In the genomic region with DNA sequence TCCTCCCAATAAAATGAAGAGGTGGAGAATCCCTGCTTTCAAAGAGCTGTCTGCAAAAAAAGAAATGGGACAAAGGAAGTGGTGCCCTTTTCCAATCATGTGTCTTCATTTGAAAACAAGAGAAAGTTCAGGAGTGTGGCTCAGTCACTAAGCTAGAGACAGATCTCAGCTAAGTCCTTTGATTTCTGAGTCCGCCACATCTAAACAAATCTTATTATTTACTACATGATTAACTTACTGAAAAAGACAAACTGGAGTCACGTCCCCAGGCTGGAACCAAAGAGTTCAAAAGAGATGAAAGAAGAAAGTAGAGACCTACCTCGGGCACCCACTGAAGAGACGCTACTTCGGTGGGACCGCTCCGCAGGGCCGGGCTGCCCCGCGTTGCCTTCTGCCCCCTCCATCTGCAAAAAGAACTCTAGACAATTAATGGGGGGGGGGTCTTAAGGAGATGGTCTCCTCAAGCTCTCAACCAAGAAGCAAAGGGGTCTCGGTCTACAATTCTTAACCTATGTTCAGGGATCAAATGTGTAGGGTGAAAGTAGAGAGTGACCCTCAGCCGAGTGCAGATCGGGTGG, we compare ENCODE assay signal across 8 mouse cellular contexts. TPM values are rescaled to one million over a fixed set of nuclear protein-coding genes. Genes with fewer than 3 reads are reported as not detected.
A peak's percentile ranks its signal among the peaks of the same experiment; 100 is the strongest.
DNase-seq lines count a peak whose midpoint lies in the region; ATAC-seq and TF ChIP-seq lines count a peak whose summit lies in the region.

No protein-coding gene starts in this region.

- H3K27ac ChIP-seq in heart, embryonic 10.5 days = peak overlapping the region; percentile 93
- H3K27ac ChIP-seq in CH12.LX (ENCODE audit: insufficient read depth, low read depth) = 0 out of 2 replicates have a peak overlapping the region, but pooled peaks have one; percentile 2
- H3K27ac ChIP-seq in forebrain, postnatal 0 days (ENCODE audit: low read depth, low read length) = no peak overlapping the region
- peak overlapping the region; percentile 41; the same call in 1 of the 2 replicates for H3K27ac ChIP-seq in liver, postnatal 0 days (ENCODE audit: low read depth)

- ATAC-seq in forebrain, postnatal 0 days = no peak
- no peak for ATAC-seq in liver, postnatal 0 days

- dilution Hi-C loops in CH12.LX (cut with MboI; ENCODE audit: extremely low pct_ligation_motif_present, extremely low pct_unique_long_range_greater_than_20kb, low sequenced_read_pairs) = no loop called here

- H3K36me3 ChIP-seq in heart, embryonic 10.5 days = peaks cover 22% of the 10 kb centered on the region
- peaks cover 31 to 41% of the 10 kb centered on the region in 2 experiments for H3K36me3 ChIP-seq in CH12.LX (replicated peaks in 1 of 2; ENCODE audit: control insufficient read depth in 1 of 2, insufficient read depth in 1 of 2, low read length in 1 of 2)
- 0 out of 2 replicates have a peak, but pooled peaks cover 1% of the 10 kb centered on the region for H3K36me3 ChIP-seq in forebrain, postnatal 0 days (ENCODE audit: insufficient read depth)
- H3K36me3 ChIP-seq in liver, postnatal 0 days (replicated peaks; ENCODE audit: insufficient read depth, low read length) = peaks cover 15% of the 10 kb centered on the region

- in situ Hi-C loops in CH12.LX (cut with MboI; ENCODE audit: low pct_ligation_motif_present, low pct_unique_long_range_greater_than_20kb, low sequenced_read_pairs) = no loop called here

- TF ChIP-seq EP300 in CH12.LX (IDR thresholded peaks at IDR 0.05; ENCODE audit: low read length) = no peak
- TF ChIP-seq EP300 in liver, postnatal 0 days (IDR thresholded peaks at IDR 0.05; ENCODE audit: low read depth) = no peak

- H3K9ac ChIP-seq in CH12.LX (ENCODE audit: insufficient read depth, low read depth) = peak overlapping the region; percentile 93
- H3K9ac ChIP-seq in forebrain, postnatal 0 days = peak overlapping the region; percentile 63
- peak overlapping the region; percentile 87 for H3K9ac ChIP-seq in liver, postnatal 0 days (replicated peaks)

- peaks cover 64% of the 10 kb centered on the region for H3K4me1 ChIP-seq in heart, embryonic 10.5 days
- H3K4me1 ChIP-seq in CH12.LX (ENCODE audit: control insufficient read depth in 1 of 2, insufficient read depth in 2 of 2) = peaks cover 22 to 56% of the 10 kb centered on the region in 2 experiments
- H3K4me1 ChIP-seq in forebrain, postnatal 0 days (ENCODE audit: insufficient read depth) = peaks cover 12% of the 10 kb centered on the region; the same call in 1 of the 2 replicates
- H3K4me1 ChIP-seq in liver, postnatal 0 days (ENCODE audit: insufficient read depth) = peaks cover 64% of the 10 kb centered on the region

- no peak for TF ChIP-seq RAD21 in CH12.LX (IDR thresholded peaks at IDR 0.05; ENCODE audit: low read depth, low read length)

- no peaks in the 10 kb centered on the region for H3K9me3 ChIP-seq in heart, embryonic 10.5 days
- H3K9me3 ChIP-seq in CH12.LX (replicated peaks; ENCODE audit: low read length) = no peaks in the 10 kb centered on the region
- H3K9me3 ChIP-seq in forebrain, postnatal 0 days (ENCODE audit: low read length) = no peaks in the 10 kb centered on the region
- H3K9me3 ChIP-seq in liver, postnatal 0 days (ENCODE audit: low read length) = no peaks in the 10 kb centered on the region

- DNase-seq in heart, embryonic 10.5 days (ENCODE audit: low spot score) = no peak
- no peak for DNase-seq in heart, adult 18-20 months
- DNase-seq in CH12.LX (ENCODE audit: extremely low read depth) = no peak
- no peak for DNase-seq in forebrain, postnatal 0 days
- no peak for DNase-seq in liver, postnatal 0 days
- no peak for DNase-seq in embryo, embryonic 9.5 days (ENCODE audit: extremely low spot score)
- DNase-seq in yolk sac, embryonic 10.5 days (ENCODE audit: low spot score) = no peak
- DNase-seq in embryo, embryonic 10 days (ENCODE audit: low spot score) = no peak

- 12% methylated on average over 13 of the region's 13 CpGs for WGBS in heart, embryonic 10.5 days
- 5% methylated on average over 13 of the region's 13 CpGs for WGBS in forebrain, postnatal 0 days
- 9% methylated on average over 13 of the region's 13 CpGs for WGBS in liver, postnatal 0 days (ENCODE audit: insufficient replicate concordance)

- H3K79me2 ChIP-seq in CH12.LX (replicated peaks; ENCODE audit: control insufficient read depth, extremely low read depth, insufficient read depth, poor library complexity, severe bottlenecking) = peaks cover 4% of the 10 kb centered on the region; the same call in 1 of the 2 replicates

- TF ChIP-seq CTCF in CH12.LX (conservative IDR thresholded peaks at IDR 0.05 in 1 of 2, IDR thresholded peaks at IDR 0.05 in 1 of 2; ENCODE audit: low read depth in 2 of 2, low read length in 2 of 2) = no peak
- TF ChIP-seq CTCF in forebrain, postnatal 0 days (IDR thresholded peaks at IDR 0.05; ENCODE audit: low read depth) = no peak
- TF ChIP-seq CTCF in liver, postnatal 0 days (IDR thresholded peaks at IDR 0.05; ENCODE audit: low read depth) = no peak

- H3K4me2 ChIP-seq in CH12.LX (ENCODE audit: insufficient read depth, low read depth, poor library complexity, severe bottlenecking) = peak overlapping the region; percentile 88
- peak overlapping the region; percentile 84 for H3K4me2 ChIP-seq in forebrain, postnatal 0 days (ENCODE audit: low read depth)
- H3K4me2 ChIP-seq in liver, postnatal 0 days (ENCODE audit: low read depth, low read length) = peak overlapping the region; percentile 94

- H3K27me3 ChIP-seq in heart, embryonic 10.5 days (ENCODE audit: insufficient read depth, poor library complexity, severe bottlenecking) = no peaks in the 10 kb centered on the region
- no peaks in the 10 kb centered on the region for H3K27me3 ChIP-seq in CH12.LX (replicated peaks)
- H3K27me3 ChIP-seq in forebrain, postnatal 0 days (ENCODE audit: insufficient read depth, low read length) = no peaks in the 10 kb centered on the region
- H3K27me3 ChIP-seq in liver, postnatal 0 days (ENCODE audit: insufficient read depth, low read length) = no peaks in the 10 kb centered on the region

- no peak for TF ChIP-seq POLR2A in CH12.LX (IDR thresholded peaks at IDR 0.05; ENCODE audit: low read depth, low read length)

- peak overlapping the region; percentile 80 for H3K4me3 ChIP-seq in heart, embryonic 10.5 days
- peak overlapping the region; percentile 85 to 93 (median 90) for H3K4me3 ChIP-seq in CH12.LX (replicated peaks in 1 of 3; ENCODE audit: low read depth in 2 of 3, low read length in 2 of 3, poor library complexity in 1 of 3)
- H3K4me3 ChIP-seq in forebrain, postnatal 0 days (ENCODE audit: low read depth, low read length) = peak overlapping the region; percentile 67
- peak overlapping the region; percentile 89 for H3K4me3 ChIP-seq in liver, postnatal 0 days (ENCODE audit: low read depth, low read length)

TF ChIP-seq in CH12.LX, 34 proteins besides CTCF, POLR2A, EP300 and RAD21 (continues in another document):
- TF ChIP-seq CHD1 (IDR thresholded peaks at IDR 0.05; ENCODE audit: low read depth, low read length) = 0 out of 2 replicates have a peak, but pooled peaks have one; percentile 17

RNA-seq across cellular contexts. Expression of a gene that starts 0.6 kb away (rescaled TPM):
- polyA plus RNA-seq in heart, embryonic 10.5 days (2016; fragmentation: Nextera tagmentation; extraction: Ambion mirVana) = 40.6 and 46.3 TPM in 2 replicates
- 10 to 100 TPM in 1 of 2 experiments, 1 to 10 TPM in 1; 7.2 to 10.6 TPM for total RNA-seq in heart, adult 18-20 months (2021)
- 29.0 and 30.7 TPM in 2 replicates for total RNA-seq in CH12.LX (2012; rRNA removed)
- 13.5 and 15.5 TPM in 2 replicates for total RNA-seq in CH12.LX (2014; rRNA removed)
- polyA plus RNA-seq in CH12.LX (2012; ENCODE audit: insufficient read length, low read depth) = 25.2 and 25.4 TPM in 2 replicates
- total RNA-seq in forebrain, postnatal 0 days (2014; rRNA removed) = 8.5 and 13.3 TPM in 2 replicates
- 9.0 and 10.3 TPM in 2 replicates for polyA plus RNA-seq in forebrain, postnatal 0 days (2015; fragmentation: Nextera tagmentation; extraction: Ambion mirVana)
- polyA plus RNA-seq in liver, postnatal 0 days (2015; fragmentation: Nextera tagmentation; extraction: Ambion mirVana) = 8.5 and 9.0 TPM in 2 replicates

RNA-seq across cellular contexts. Expression of a gene that starts 3.1 kb away (rescaled TPM):
- polyA plus RNA-seq in heart, embryonic 10.5 days (2016; fragmentation: Nextera tagmentation; extraction: Ambion mirVana) = 2.1 and 2.5 TPM in 2 replicates
- total RNA-seq in heart, adult 18-20 months (2021) = 1 to 10 TPM; 2.6 to 2.8 TPM
- total RNA-seq in CH12.LX (2012; rRNA removed) (20.6 and 23.1 TPM in 2 replicates), CH12.LX (2014; rRNA removed) (27.6 and 33.0 TPM in 2 replicates)
- polyA plus RNA-seq in CH12.LX (2012; ENCODE audit: insufficient read length, low read depth) = 20.8 and 22.7 TPM in 2 replicates
- 2.2 and 2.6 TPM in 2 replicates for total RNA-seq in forebrain, postnatal 0 days (2014; rRNA removed)
- polyA plus RNA-seq in forebrain, postnatal 0 days (2015; fragmentation: Nextera tagmentation; extraction: Ambion mirVana) = 2.0 and 2.9 TPM in 2 replicates
- 8.4 and 9.1 TPM in 2 replicates for polyA plus RNA-seq in liver, postnatal 0 days (2015; fragmentation: Nextera tagmentation; extraction: Ambion mirVana)

RNA-seq across cellular contexts. Expression of a gene that starts 19.5 kb away (rescaled TPM):
- polyA plus RNA-seq in heart, embryonic 10.5 days (2016; fragmentation: Nextera tagmentation; extraction: Ambion mirVana) = 2.4 and 2.9 TPM in 2 replicates
- under 1 TPM in 1 of 2 experiments, not detected in 1; 0.35 TPM for total RNA-seq in heart, adult 18-20 months (2021)
- 1.6 and 2.1 TPM in 2 replicates for total RNA-seq in CH12.LX (2012; rRNA removed)
- 0.62 and 0.67 TPM in 2 replicates for total RNA-seq in CH12.LX (2014; rRNA removed)
- polyA plus RNA-seq in CH12.LX (2012; ENCODE audit: insufficient read length, low read depth) = 1.2 and 1.4 TPM in 2 replicates
- 9.9 and 14.2 TPM in 2 replicates for total RNA-seq in forebrain, postnatal 0 days (2014; rRNA removed)
- polyA plus RNA-seq in forebrain, postnatal 0 days (2015; fragmentation: Nextera tagmentation; extraction: Ambion mirVana) = 8.6 and 10.2 TPM in 2 replicates
- polyA plus RNA-seq in liver, postnatal 0 days (2015; fragmentation: Nextera tagmentation; extraction: Ambion mirVana) = 1.5 and 1.7 TPM in 2 replicates

RNA-seq across cellular contexts. Expression of a gene that starts 38.3 kb away (rescaled TPM):
- polyA plus RNA-seq in heart, embryonic 10.5 days (2016; fragmentation: Nextera tagmentation; extraction: Ambion mirVana) = 134 and 150 TPM in 2 replicates
- total RNA-seq in heart, adult 18-20 months (2021) = 10 to 100 TPM; 77.6 to 84.0 TPM
- total RNA-seq in CH12.LX (2012; rRNA removed) = 34.4 and 36.7 TPM in 2 replicates
- total RNA-seq in CH12.LX (2014; rRNA removed) = 21.9 and 25.0 TPM in 2 replicates
- polyA plus RNA-seq in CH12.LX (2012; ENCODE audit: insufficient read length, low read depth) = 106 and 115 TPM in 2 replicates
- 52.8 and 64.5 TPM in 2 replicates for total RNA-seq in forebrain, postnatal 0 days (2014; rRNA removed)
- polyA plus RNA-seq in forebrain, postnatal 0 days (2015; fragmentation: Nextera tagmentation; extraction: Ambion mirVana) = 56.8 and 60.1 TPM in 2 replicates
- 28.1 and 32.6 TPM in 2 replicates for polyA plus RNA-seq in liver, postnatal 0 days (2015; fragmentation: Nextera tagmentation; extraction: Ambion mirVana)

RNA-seq across cellular contexts. Expression of a gene that starts 50.1 kb away (rescaled TPM):
- 5.9 and 7.4 TPM in 2 replicates for polyA plus RNA-seq in heart, embryonic 10.5 days (2016; fragmentation: Nextera tagmentation; extraction: Ambion mirVana)
- total RNA-seq in heart, adult 18-20 months (2021) = 1 to 10 TPM; 6.6 to 9.0 TPM
- total RNA-seq in CH12.LX (2012; rRNA removed) (0.25 TPM in 2 replicates), CH12.LX (2014; rRNA removed) (0.08 and 0.13 TPM in 2 replicates)
- polyA plus RNA-seq in CH12.LX (2012; ENCODE audit: insufficient read length, low read depth) = 0.16 and 0.20 TPM in 2 replicates
- total RNA-seq in forebrain, postnatal 0 days (2014; rRNA removed) = 13.3 and 18.4 TPM in 2 replicates
- polyA plus RNA-seq in forebrain, postnatal 0 days (2015; fragmentation: Nextera tagmentation; extraction: Ambion mirVana) = 13.5 and 15.6 TPM in 2 replicates
- 3.0 TPM in 2 replicates for polyA plus RNA-seq in liver, postnatal 0 days (2015; fragmentation: Nextera tagmentation; extraction: Ambion mirVana)
